Mouse (Mus musculus) large intestine, adult 2 months (tissue): ENCODE measurements around the gene 4930435E12Rik. TPM values are rescaled to one million over a fixed set of nuclear protein-coding genes. Genes with fewer than 3 reads are reported as not detected.
"Not testable (repeated sequence)": the region's sequence is repeated elsewhere in the genome, so short reads cannot be mapped to it uniquely, and the experiment has no call there.

ENCODE experiments used
- DNase-seq: peaks from one replicate; pipeline ENCODE4 v3.0.0-alpha.2; 2012; ENCODE audit warnings: low read depth, low spot score
- WGBS: fragments of 180-500 bp; shearing (Covaris S2); methylation state at CpG from one replicate; pipeline ENCODE4 v1.1.7; 2018; 5-methylcytosine and 5-hydroxymethylcytosine counted together
- polyA plus RNA-seq: library from polyadenylated mRNA; depleted of rRNA; stranded (reverse); fragments of >200 nt; gene quantifications from 2 replicates; pipeline ENCODE4 v1.2.3, GENCODE M21; 2012; rRNA removed

4930435E12Rik gene
- not detected in 2 replicates for polyA plus RNA-seq

DNA sequence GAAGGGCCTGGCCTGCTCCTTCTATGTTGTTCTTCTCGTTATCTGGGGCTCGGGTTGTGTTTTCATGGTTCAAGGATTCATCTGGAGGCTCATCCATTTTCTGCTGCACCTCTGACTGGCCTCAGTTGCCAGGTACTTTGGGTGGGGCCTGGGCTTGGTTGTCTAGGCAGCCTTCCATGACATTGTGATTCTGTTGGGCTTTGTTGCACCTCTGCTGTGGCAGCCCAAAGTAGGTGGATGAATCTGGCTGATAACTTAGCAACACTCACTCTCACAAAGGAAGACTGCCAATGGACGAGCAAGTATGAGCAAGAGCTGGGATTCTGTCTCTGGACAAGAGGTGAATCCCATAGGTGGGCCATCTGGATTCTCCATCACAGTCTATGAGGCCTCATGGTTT lies at the start of gene 4930435E12Rik:
Gene 4930435E12Rik (minus strand): TSS at position 101 of the 400 bp plus-strand sequence.
- no peak for DNase-seq
- 86% methylated on average over 3 of the region's 3 CpGs for WGBS

DNA sequence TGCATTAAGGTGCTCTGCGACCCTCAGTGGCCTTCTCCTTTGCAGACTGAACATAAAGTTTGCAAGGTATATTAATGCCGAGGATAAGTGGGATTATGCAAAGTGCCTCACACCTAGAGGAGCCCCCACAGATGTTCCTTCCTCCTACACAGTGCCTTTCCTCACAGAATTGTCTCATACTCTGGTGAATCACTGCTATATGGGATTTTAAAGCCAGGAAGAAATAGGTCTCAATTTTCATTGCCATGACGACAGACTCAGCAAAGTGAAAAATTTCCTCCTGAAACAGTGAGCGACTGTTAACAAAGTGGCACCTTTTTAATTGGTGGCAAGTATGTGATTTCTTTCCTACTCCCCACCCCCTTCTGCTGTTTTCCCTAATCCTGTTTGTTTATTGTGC lies 45.9 kb upstream of the 4930435E12Rik start:
- no peak for DNase-seq
- WGBS, result 48% methylated on average over 4 of the region's 4 CpGs

GRCm38 (mm10) chr16:38873231-38873630 lies 44.7 kb upstream of the 4930435E12Rik start:
- 76% methylated on average over 4 of the region's 4 CpGs for WGBS
- DNase-seq, result no peak

GRCm38 (mm10) chr16:38864358-38864757 lies 35.8 kb upstream of the 4930435E12Rik start:
- WGBS, result 67% methylated on average over 5 of the region's 5 CpGs
- DNase-seq, result no peak

- no peak for DNase-seq
- 78% methylated on average over 6 of the region's 6 CpGs for WGBS
These were observed 32.0 kb upstream of the 4930435E12Rik start for GRCm38 (mm10) chr16:38860548-38860947.

DNA sequence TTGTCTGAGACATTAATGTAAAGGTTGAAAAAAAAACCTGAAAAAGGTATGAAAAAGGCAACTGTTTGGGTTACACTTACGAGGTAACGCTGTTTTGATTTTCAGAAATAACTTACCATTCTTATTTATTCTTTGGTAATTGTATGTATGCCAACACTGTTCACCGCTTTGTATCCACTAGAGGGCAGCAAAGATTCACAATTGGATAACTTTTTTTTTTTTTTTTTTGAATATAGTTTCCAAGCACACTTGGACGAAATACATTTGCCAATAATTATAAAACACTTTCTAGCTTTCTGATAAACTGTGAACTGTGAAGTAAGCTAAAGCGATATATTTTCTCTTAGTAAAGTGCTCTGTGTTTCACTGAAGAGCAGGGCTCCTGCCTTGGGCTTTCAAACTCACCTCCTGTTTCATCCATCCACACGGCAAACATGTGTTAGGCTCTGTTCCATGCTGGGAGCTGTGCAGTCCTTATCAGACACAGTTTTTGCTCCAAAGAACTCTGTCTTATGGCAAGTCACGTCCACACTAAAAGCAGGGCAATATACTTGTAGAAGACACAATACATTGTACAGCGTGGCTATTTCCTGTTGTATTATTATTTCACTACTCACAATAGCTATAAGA lies 29.7 kb upstream of the 4930435E12Rik start:
- WGBS, result 25% methylated on average over 8 of the region's 8 CpGs
- DNase-seq, result peak; percentile 14

GRCm38 (mm10) chr16:38812521-38812920 lies 16.0 kb downstream of the 4930435E12Rik start:
- DNase-seq, result peak; percentile 55
- 16% methylated on average over 8 of the region's 8 CpGs for WGBS

DNA sequence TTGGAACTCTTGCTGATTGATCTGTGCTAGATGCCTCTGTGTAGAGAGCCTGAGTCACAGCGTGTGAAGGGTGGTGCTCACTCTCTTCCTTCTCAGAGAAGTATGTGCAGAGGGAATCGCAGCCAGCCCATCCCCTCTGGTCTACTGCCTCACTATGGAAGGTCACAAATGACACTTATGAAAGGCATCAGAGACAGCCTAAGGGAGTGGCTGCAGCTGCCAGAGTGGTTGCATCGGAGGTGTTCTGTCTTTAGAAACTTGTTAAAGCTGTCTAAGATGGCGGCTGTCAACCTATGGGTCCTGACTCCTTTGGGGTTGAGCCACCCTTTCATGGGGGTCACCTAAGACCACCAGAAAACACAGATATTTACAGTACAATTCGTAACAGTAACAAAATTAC lies 18.4 kb downstream of the 4930435E12Rik start:
- no peak for DNase-seq

GRCm38 (mm10) chr16:38807796-38808195 lies 20.8 kb downstream of the 4930435E12Rik start:
- WGBS, result 91% methylated on average over 5 of the region's 5 CpGs
- DNase-seq, result not testable (repeated sequence)

More for the DNA sequence above, 18.4 kb downstream of the 4930435E12Rik start:
- WGBS, result 60% methylated on average over 5 of the region's 5 CpGs

GRCm38 (mm10) chr16:38800091-38800490 lies 28.5 kb downstream of the 4930435E12Rik start, which contains the start of gene Upk1b:
Gene Upk1b, minus strand, starts transcription at chr16:38800328.
- DNase-seq, result no peak
- 43% methylated on average over 10 of the region's 10 CpGs for WGBS

GRCm38 (mm10) chr16:38798957-38799450 lies 29.5 kb downstream of the 4930435E12Rik start:
- WGBS, result 72% methylated on average over 3 of the region's 3 CpGs
- DNase-seq, result no peak

DNA sequence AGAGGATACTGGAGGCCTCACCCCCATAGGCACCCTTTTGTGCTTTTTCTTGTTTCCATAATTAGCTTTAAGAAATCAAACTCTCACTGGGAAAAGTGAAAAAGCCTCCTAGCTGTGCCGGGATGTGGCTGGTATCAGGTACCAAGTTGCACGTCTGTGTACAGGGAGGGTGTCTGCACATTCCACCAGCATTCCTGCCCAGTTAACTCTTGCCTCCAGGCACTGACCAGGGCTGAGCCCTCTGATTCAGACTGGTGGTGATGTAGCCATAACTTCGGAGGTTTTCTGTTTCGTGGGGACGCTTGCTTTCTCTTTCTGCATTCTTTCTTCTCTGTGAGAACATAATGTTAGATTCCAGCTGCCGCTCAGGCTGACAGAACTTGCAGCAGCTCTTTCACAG lies 35.4 kb downstream of the 4930435E12Rik start:
- WGBS, result 73% methylated on average over 6 of the region's 6 CpGs
- no peak for DNase-seq

- 31% methylated on average over 3 of the region's 3 CpGs for whole genome bisulfite sequencing
These were observed 38.6 kb downstream of the 4930435E12Rik start for GRCm38 (mm10) chr16:38789966-38790365.

GRCm38 (mm10) chr16:38789016-38789415 lies 39.5 kb downstream of the 4930435E12Rik start:
- no peak for DNase-seq
- WGBS, result 90% methylated on average over 2 of the region's 2 CpGs

More at GRCm38 (mm10) chr16:38789966-38790365, 38.6 kb downstream of the 4930435E12Rik start:
- no peak for DNase-seq

- DNase-seq, result no peak
These were observed 43.2 kb downstream of the 4930435E12Rik start for GRCm38 (mm10) chr16:38785301-38785700.

GRCm38 (mm10) chr16:38782524-38783067 lies 46.0 kb downstream of the 4930435E12Rik start:
- no peak for DNase-seq
- WGBS, result 55% methylated on average over 2 of the region's 2 CpGs

More at GRCm38 (mm10) chr16:38785301-38785700, 43.2 kb downstream of the 4930435E12Rik start:
- 86% methylated on average over 7 of the region's 7 CpGs for WGBS

DNA sequence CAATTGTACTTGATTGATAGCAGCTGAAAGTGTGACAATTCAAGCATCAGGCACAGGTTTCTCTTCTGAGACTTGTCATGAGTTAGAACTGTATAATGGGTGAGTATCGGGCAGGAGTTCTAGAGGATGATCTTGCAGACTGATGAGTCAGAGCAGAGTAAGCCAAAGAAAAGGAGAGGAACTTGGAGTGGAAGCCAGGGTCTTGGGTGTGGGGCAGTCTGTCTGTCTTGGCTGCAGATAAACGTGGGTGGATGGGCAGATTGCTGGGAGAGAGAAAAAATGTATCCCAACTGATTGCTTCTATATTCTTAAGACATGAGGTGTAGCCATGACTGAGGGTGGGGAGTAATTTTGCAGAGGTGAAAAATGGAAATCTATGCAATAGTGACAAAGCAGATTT lies 46.6 kb downstream of the 4930435E12Rik start:
- WGBS, result 58% methylated on average over 2 of the region's 2 CpGs
- DNase-seq, result no peak

DNA sequence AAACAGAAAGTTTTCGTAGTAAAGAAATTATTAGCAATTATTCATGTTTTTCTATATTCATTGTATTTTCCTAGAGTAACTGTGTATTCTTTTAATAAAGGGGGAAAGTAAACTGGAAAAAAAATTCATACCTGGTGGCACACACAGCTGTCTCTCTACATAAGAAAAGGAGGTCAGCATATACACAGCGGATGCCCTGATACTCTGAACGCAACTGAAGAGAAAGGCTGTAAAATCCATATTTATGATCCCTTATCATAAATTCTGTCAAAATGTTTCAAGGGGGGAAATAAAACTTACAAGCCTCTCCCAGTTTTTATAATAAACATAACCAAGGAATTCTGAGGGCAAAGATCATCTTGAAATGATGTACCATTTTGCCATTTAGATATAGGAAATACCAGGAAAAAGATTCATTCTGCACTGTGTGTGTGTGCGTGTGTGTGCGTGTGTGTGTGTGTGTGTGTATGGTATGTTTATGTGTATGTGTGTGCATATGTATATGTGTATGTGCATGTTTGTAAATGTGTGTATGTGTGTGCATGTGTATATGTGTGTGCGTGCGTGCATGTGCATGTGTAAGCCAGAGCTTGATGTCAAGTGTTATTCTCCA lies 47.5 kb downstream of the 4930435E12Rik start:
- WGBS, result 53% methylated on average over 7 of the region's 7 CpGs

GRCm38 (mm10) chr16:38776342-38776741 lies 52.2 kb downstream of the 4930435E12Rik start:
- 59% methylated on average over 6 of the region's 6 CpGs for WGBS

More for the DNA sequence above, 47.5 kb downstream of the 4930435E12Rik start:
- no peak for DNase-seq

DNA sequence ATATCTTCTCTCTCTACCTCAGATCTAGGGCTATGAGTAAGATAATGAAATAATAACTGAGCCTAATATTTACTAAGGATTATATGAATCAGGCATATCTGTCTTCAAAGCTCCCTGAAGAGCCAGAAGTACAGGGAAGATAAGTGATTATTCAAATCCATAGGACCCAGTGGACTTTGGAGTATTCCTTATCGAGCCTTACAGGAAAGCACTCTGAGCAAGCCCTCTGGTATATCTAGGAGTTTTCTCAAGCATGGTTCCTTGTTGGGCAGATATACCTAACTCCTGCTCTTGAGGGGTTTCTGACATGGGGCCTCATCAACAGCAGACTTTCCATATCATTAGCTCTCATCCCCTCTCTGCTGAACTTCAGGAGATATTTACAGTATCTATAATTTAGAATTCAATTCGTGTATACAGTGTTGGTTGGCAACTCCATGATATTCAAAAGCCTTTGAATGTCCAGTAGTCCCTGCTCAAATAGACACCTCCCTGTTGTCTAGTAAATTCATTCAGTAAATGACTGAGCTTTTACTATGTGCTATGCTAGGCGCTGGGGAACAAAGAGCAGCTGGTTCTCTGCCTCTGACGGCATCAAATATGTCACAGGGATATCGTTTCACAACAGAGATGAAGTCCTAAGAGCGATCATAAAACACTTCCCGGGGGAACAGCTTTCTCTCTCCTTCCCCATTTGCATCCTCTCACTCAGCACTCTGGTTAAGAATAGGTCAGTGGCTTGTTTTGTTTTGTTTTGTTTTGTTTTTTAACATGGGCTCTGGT lies 53.4 kb downstream of the 4930435E12Rik start:
- DNase-seq, result no peak
- 18% methylated on average over 7 of the region's 7 CpGs for WGBS

More at GRCm38 (mm10) chr16:38776342-38776741, 52.2 kb downstream of the 4930435E12Rik start:
- no peak for DNase-seq
